Mouse (Mus musculus) ES-Bruce4 (cell line): ENCODE results near the gene Cep72.

Experiments used
- CTCF ChIP-seq: IDR thresholded peaks from one replicate; pipeline ENCODE4 v1.8.1; 2011; ENCODE audit warnings: low read depth, low read length
- EP300 ChIP-seq: IDR thresholded peaks from 2 replicates; pipeline ENCODE4 v1.6.1; 2011; ENCODE audit warnings: low read depth, low read length; ENCODE audit not compliant: insufficient read depth
- POLR2A ChIP-seq: IDR thresholded peaks from one replicate; pipeline ENCODE4 v1.8.1; 2011; ENCODE audit warnings: low read length; ENCODE audit not compliant: insufficient read depth

- TF ChIP-seq POLR2A: no peak
- TF ChIP-seq CTCF: no peak
- no peak for TF ChIP-seq EP300
These were observed 71.3 kb downstream of the Cep72 start for GRCm38 (mm10) chr13:73990761-73991160.
